Mouse (Mus musculus): ENCODE data around the gene Adam23.

DNA sequence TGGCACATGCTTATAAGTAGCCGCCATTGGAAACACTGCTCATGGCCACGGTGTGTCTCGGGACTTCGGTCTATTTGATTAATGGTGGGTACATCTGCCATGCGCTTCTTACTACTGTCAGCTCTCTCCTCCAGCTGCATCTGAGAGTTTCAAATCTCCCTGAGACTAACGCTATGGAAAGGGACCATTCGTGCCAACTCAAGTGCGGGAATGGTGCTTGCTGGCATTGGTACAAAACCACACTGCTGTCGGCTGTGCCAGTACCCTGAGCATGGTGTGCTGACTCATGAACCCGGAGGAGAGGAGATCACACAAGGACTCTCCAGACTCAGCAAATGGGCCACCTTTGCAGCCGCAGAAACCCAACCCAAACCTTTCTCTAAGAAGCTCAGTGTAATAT lies 72.1 kb downstream of the Adam23 start:
- TF ChIP-seq POLR2A (IDR thresholded peaks at IDR 0.05; ENCODE audit: insufficient read length, low read depth) (no peak), USF1 (IDR thresholded peaks at IDR 0.05; ENCODE audit: low read depth) (no peak), CEBPB (IDR thresholded peaks at IDR 0.05; ENCODE audit: insufficient read depth, poor library complexity, severe bottlenecking) (no peak), MAX (IDR thresholded peaks at IDR 0.05; ENCODE audit: low read depth) (no peak), MYOD1 (IDR thresholded peaks at IDR 0.05; ENCODE audit: control insufficient read depth in 1 of 3, insufficient read length in 2 of 3, low read depth in 2 of 3) (peak; percentile 9 to 57 (median 31)), TCF12 (IDR thresholded peaks at IDR 0.05; ENCODE audit: insufficient read depth, poor library complexity, severe bottlenecking) (no peak), TCF3 (IDR thresholded peaks at IDR 0.05; ENCODE audit: insufficient read length, low read depth) (no peak), MYOG (IDR thresholded peaks at IDR 0.05; ENCODE audit: control insufficient read depth in 1 of 3, insufficient read depth in 1 of 3, insufficient read length in 2 of 3, low read depth in 2 of 3) (peak in 1 of 3 experiments; percentile 20), E2F4 (IDR thresholded peaks at IDR 0.05; ENCODE audit: insufficient read depth) (no peak), SRF (IDR thresholded peaks at IDR 0.05; ENCODE audit: control insufficient read depth, insufficient read length, low read depth) (no peak), POLR2AphosphoS2 (IDR thresholded peaks at IDR 0.05; ENCODE audit: insufficient read length, low read depth) (no peak), REST (IDR thresholded peaks at IDR 0.05; ENCODE audit: insufficient read depth, insufficient read length) (no peak)

Measured in myocyte (in vitro differentiated cells).